Mouse (Mus musculus) MEL (cell line): ENCODE measurements around the gene Fam222a.

Experiments
- CHD2 ChIP-seq: IDR thresholded peaks from 2 replicates; pipeline ENCODE4 v1.6.1; 2011; ENCODE audit warnings: low read length, improper control_type of control experiment
- CTCF ChIP-seq, 3 experiments: IDR thresholded peaks in 2 of 3; conservative IDR thresholded peaks in 1 of 3; 2 replicates each; pipeline ENCODE4 v1.5.1; 2011 to 2012; ENCODE audit warnings: low read length in 3 of 3, low read depth in 2 of 3, mild to moderate bottlenecking in 2 of 3, improper control_type of control experiment in 1 of 3, inconsistent platforms in 1 of 3, mixed read lengths in 1 of 3, moderate library complexity in 1 of 3; ENCODE audit not compliant: control insufficient read depth in 1 of 3, insufficient read depth in 1 of 3, poor library complexity in 1 of 3, severe bottlenecking in 1 of 3
- EP300 ChIP-seq, 2 experiments: IDR thresholded peaks; 2 replicates each; pipeline ENCODE4 v1.6.1; 2011; ENCODE audit warnings: improper control_type of control experiment in 2 of 2, low read length in 2 of 2, low read depth in 1 of 2, mild to moderate bottlenecking in 1 of 2
- GABPA ChIP-seq: IDR thresholded peaks from 2 replicates; pipeline ENCODE4 v1.6.1; 2012; ENCODE audit warnings: low read depth, mild to moderate bottlenecking, inconsistent platforms, low read length, improper control_type of control experiment, moderate library complexity
- GATA1 ChIP-seq: IDR thresholded peaks from 2 replicates; pipeline ENCODE4 v1.6.1; 2011; ENCODE audit warnings: low read depth, low read length, improper control_type of control experiment
- NRF1 ChIP-seq: IDR thresholded peaks from 2 replicates; pipeline ENCODE4 v1.6.1; 2014; ENCODE audit warnings: low read depth, mild to moderate bottlenecking, inconsistent platforms, low read length, improper control_type of control experiment, moderate library complexity; ENCODE audit not compliant: poor library complexity, insufficient read depth, severe bottlenecking
- POLR2A ChIP-seq, 2 experiments: IDR thresholded peaks; 2 replicates each; pipeline ENCODE4 v1.6.1; 2011 to 2012; ENCODE audit warnings: low read length in 2 of 2, mild to moderate bottlenecking in 2 of 2, control low read depth in 1 of 2, improper control_type of control experiment in 1 of 2, low read depth in 1 of 2, moderate library complexity in 1 of 2; ENCODE audit not compliant: control insufficient read depth in 1 of 2, insufficient read depth in 1 of 2, poor library complexity in 1 of 2
- RAD21 ChIP-seq: IDR thresholded peaks from 2 replicates; pipeline ENCODE4 v1.6.1; 2011; ENCODE audit warnings: mild to moderate bottlenecking, low read depth, low read length, improper control_type of control experiment
- TBP ChIP-seq: IDR thresholded peaks from 2 replicates; pipeline ENCODE4 v1.8.0; 2011; ENCODE audit warnings: low read depth, low read length, improper control_type of control experiment
- TCF12 ChIP-seq: IDR thresholded peaks from 2 replicates; pipeline ENCODE4 v1.6.1; 2014; ENCODE audit warnings: low read depth, mild to moderate bottlenecking, inconsistent platforms, low read length, improper control_type of control experiment, moderate library complexity
- USF2 ChIP-seq, 2 experiments: IDR thresholded peaks; 2 replicates each; pipeline ENCODE4 v1.6.1; 2011 to 2012; ENCODE audit warnings: improper control_type of control experiment in 2 of 2, low read length in 2 of 2, borderline replicate concordance in 1 of 2, inconsistent platforms in 1 of 2, low read depth in 1 of 2, mild to moderate bottlenecking in 1 of 2; ENCODE audit not compliant: insufficient read depth in 1 of 2
- ZMIZ1 ChIP-seq: IDR thresholded peaks from 2 replicates; pipeline ENCODE4 v1.6.1; 2012; ENCODE audit warnings: low read depth, mild to moderate bottlenecking, inconsistent platforms, low read length, improper control_type of control experiment, moderate library complexity
- ZNF384 ChIP-seq: IDR thresholded peaks from 2 replicates; pipeline ENCODE4 v1.6.1; 2012; ENCODE audit warnings: low read depth, mild to moderate bottlenecking, inconsistent platforms, low read length, improper control_type of control experiment

GRCm38 (mm10) chr5:114583046-114583445 lies 15.2 kb downstream of the Fam222a start:
- TF ChIP-seq CHD2 = no peak
- TF ChIP-seq CTCF (IDR thresholded peaks at IDR 0.05 in 2 of 3, conservative IDR thresholded peaks at IDR 0.05 in 1 of 3; ENCODE audit: control insufficient read depth in 1 of 3, insufficient read depth in 1 of 3, low read depth in 2 of 3, low read length in 3 of 3, poor library complexity in 1 of 3, severe bottlenecking in 1 of 3) = no peak
- no peak for TF ChIP-seq GATA1
- no peak for TF ChIP-seq NRF1
- TF ChIP-seq TBP = no peak
- TF ChIP-seq USF2 (IDR thresholded peaks at IDR 0.05; ENCODE audit: borderline replicate concordance in 1 of 2, insufficient read depth in 1 of 2, low read depth in 1 of 2, low read length in 2 of 2) = no peak
- no peak for TF ChIP-seq GABPA
- TF ChIP-seq EP300 (IDR thresholded peaks at IDR 0.05; ENCODE audit: low read depth in 1 of 2, low read length in 2 of 2) = no peak
- TF ChIP-seq POLR2A (IDR thresholded peaks at IDR 0.05; ENCODE audit: control insufficient read depth in 1 of 2, insufficient read depth in 1 of 2, low read depth in 1 of 2, low read length in 2 of 2, poor library complexity in 1 of 2) = no peak
- TF ChIP-seq TCF12 = no peak
- no peak for TF ChIP-seq ZNF384
- no peak for TF ChIP-seq RAD21
- TF ChIP-seq ZMIZ1 = no peak
